Mouse (Mus musculus): ENCODE measurements at regions not wholly inside any gene's neighbourhood (a gene's known extent, or its start where the extent isn't known, plus 50 kb on each side); places are given as distances from the start of the nearest gene placed in this dataset.

DNA sequence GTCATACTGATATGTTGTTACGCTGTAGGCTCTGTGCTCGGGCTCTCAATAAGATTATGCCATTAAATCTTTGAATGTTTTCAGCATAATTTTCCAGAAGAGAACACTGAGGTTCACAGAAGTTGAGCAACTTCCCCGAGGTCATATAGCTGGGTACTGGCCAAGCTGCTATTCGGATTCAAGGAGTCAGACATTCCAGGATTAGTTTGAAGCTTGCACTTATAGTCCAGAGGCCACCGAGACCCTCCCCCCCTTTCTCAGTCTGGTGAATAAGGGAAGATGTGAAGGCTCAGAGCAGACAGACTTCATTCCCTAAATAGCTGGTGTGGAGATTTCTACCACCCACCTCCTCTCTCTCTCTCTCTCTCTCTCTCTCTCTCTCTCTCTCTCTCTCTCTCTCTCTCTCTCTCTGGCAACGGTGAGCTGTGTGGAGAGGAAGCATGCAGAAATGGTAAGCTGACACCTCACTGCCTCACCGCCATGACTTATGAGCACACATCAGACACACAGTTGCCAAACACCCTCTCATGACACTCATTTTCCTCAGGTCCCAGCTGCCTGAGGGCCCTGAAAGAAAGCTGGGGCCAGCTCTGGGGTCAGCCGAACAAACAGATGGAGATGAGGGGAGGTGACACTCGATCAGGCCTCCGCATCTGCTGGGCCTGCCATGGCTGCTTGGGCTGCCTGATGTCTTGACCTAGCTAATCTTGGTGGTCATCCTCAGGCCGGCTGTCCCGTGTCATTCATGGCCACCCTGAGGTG lies 107.0 kb upstream of the Pdzrn3 start:
- in situ Hi-C loops (cut with MboI, MseI) = no loop called here

GRCm38 (mm10) chr6:101482635-101483465 lies 105.2 kb upstream of the Pdzrn3 start:
- in situ Hi-C loops (cut with MboI, MseI) = no loop called here

GRCm38 (mm10) chr6:101473956-101474355 lies 96.3 kb upstream of the Pdzrn3 start:
- in situ Hi-C loops (cut with MboI, MseI) = no loop called here

- in situ Hi-C loops (cut with MboI, MseI) = no loop called here
Measured at GRCm38 (mm10) chr6:101473257-101473925, 95.7 kb upstream of the Pdzrn3 start.

- in situ Hi-C loops (cut with MboI, MseI) = no loop called here
Measured at GRCm38 (mm10) chr6:101464910-101465309, 87.2 kb upstream of the Pdzrn3 start.

DNA sequence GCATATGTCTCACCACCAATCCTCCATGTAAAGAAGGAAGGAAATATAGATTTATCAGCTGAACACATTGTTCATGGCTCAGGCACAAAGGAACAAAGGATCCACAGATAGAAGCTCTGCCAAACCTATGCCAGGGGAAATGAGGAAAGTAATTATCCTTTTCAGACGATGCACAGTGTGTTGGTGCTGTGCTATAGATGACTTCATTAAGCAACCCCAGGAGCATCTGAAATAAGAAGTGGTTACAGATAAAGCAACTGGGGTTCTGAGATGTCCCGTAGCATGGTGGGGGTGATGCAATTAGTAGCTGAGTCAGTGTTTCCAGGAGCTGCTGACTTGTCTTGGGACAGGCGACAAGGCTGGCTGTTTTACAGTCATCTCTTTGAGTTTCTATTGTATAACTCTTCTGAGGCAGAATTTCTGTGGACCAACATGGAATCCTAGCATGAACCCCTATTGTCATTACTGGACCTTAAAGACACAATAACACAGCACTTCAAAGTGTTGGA lies 86.2 kb upstream of the Pdzrn3 start:
- in situ Hi-C loops (cut with MboI, MseI) = no loop called here

- in situ Hi-C loops (cut with MboI, MseI) = no loop called here
Measured at GRCm38 (mm10) chr6:101446720-101447119, 69.0 kb upstream of the Pdzrn3 start.

GRCm38 (mm10) chr6:101446316-101446715 lies 68.6 kb upstream of the Pdzrn3 start:
- in situ Hi-C loops (cut with MboI, MseI) = no loop called here

- in situ Hi-C loops (cut with MboI, MseI) = no loop called here
Measured at GRCm38 (mm10) chr6:101432769-101433168, 55.1 kb upstream of the Pdzrn3 start.

- in situ Hi-C loops (cut with MboI, MseI) = no loop called here
Measured at GRCm38 (mm10) chr6:101429634-101430033, 51.9 kb upstream of the Pdzrn3 start.

Data from T-helper 1 cell (primary cell).